11 mouse cellular contexts compared by ENCODE assay signal in genomic region chr7:134679314-134680158, GRCm38 (mm10). TPM values are rescaled to one million over a fixed set of nuclear protein-coding genes. Genes with fewer than 3 reads are reported as not detected.
DNase-seq lines count a peak whose midpoint lies in the region; ATAC-seq and TF ChIP-seq lines count a peak whose summit lies in the region.
"Had no signal": no experiment of that assay in that cellular context is flagged by ENCODE, and none has a peak within 500 bp of the region (broad histone marks: within the 10 kb centered on the region; RNA-seq: fewer than 3 reads in every experiment).

No protein-coding gene starts in this region.

- no peak for DNase-seq in testis, postnatal 10 days (ENCODE audit: low spot score)
- DNase-seq in kidney, adult 18-20 months, result peak; percentile 36
- DNase-seq in urinary bladder, postnatal 4 days (ENCODE audit: low spot score in 2 of 2), result no peak
- no peak for DNase-seq in thymus, postnatal 36 days
- no peak for DNase-seq in liver
- DNase-seq: gastrocnemius, postnatal 10 days; left cerebral cortex, postnatal 4 days had no signal

- H3K9ac ChIP-seq in forebrain, embryonic 13.5 days, result peak overlapping the region; percentile 40; the same call in 1 of the 2 replicates
- H3K9ac ChIP-seq in forebrain, embryonic 15.5 days (replicated peaks), result no peak overlapping the region
- H3K9ac ChIP-seq: neural tube, embryonic 12.5 days had no signal

- H3K36me3 ChIP-seq in forebrain, embryonic 13.5 days (ENCODE audit: poor library complexity, severe bottlenecking), result no peaks in the 10 kb centered on the region
- no peaks in the 10 kb centered on the region for H3K36me3 ChIP-seq in forebrain, embryonic 15.5 days
- H3K36me3 ChIP-seq in testis, adult 2 months (ENCODE audit: control insufficient read depth, insufficient read depth, low read length), result no peaks in the 10 kb centered on the region
- H3K36me3 ChIP-seq: neural tube, embryonic 12.5 days had no signal

- peaks cover 12% of the 10 kb centered on the region for H3K4me1 ChIP-seq in forebrain, embryonic 13.5 days
- H3K4me1 ChIP-seq in forebrain, embryonic 15.5 days, result peaks cover 8% of the 10 kb centered on the region
- H3K4me1 ChIP-seq in testis, adult 2 months (ENCODE audit: control insufficient read depth, insufficient read depth, low read length), result peaks cover 4% of the 10 kb centered on the region; the same call in 1 of the 2 replicates

- H3K4me3 ChIP-seq in forebrain, embryonic 13.5 days, result no peak overlapping the region
- H3K4me3 ChIP-seq in forebrain, embryonic 15.5 days, result no peak overlapping the region
- no peak overlapping the region for H3K4me3 ChIP-seq in testis, adult 2 months (ENCODE audit: control insufficient read depth, low read depth, low read length)
- H3K4me3 ChIP-seq: neural tube, embryonic 12.5 days had no signal

- 31% methylated on average over 13 of the region's 13 CpGs for WGBS in forebrain, embryonic 13.5 days
- 35% methylated on average over 13 of the region's 13 CpGs for WGBS in forebrain, embryonic 15.5 days

- no peaks in the 10 kb centered on the region for H3K9me3 ChIP-seq in forebrain, embryonic 13.5 days (replicated peaks)
- no peaks in the 10 kb centered on the region for H3K9me3 ChIP-seq in forebrain, embryonic 15.5 days
- H3K9me3 ChIP-seq: neural tube, embryonic 12.5 days had no signal

- H3K27ac ChIP-seq in forebrain, embryonic 13.5 days, result peak overlapping the region; percentile 48
- no peak overlapping the region for H3K27ac ChIP-seq in forebrain, embryonic 15.5 days (replicated peaks)
- H3K27ac ChIP-seq in testis, adult 2 months (ENCODE audit: control insufficient read depth, insufficient read depth, low read depth, low read length), result peak overlapping the region; percentile 67
- H3K27ac ChIP-seq: neural tube, embryonic 12.5 days had no signal

- no peak for ATAC-seq in forebrain, embryonic 13.5 days
- no peak for ATAC-seq in forebrain, embryonic 15.5 days (replicated peaks)

- TF ChIP-seq POLR2A in testis, adult 2 months (IDR thresholded peaks at IDR 0.05; ENCODE audit: control insufficient read depth, low read depth, low read length), result no peak

- no peaks in the 10 kb centered on the region for H3K27me3 ChIP-seq in forebrain, embryonic 13.5 days
- H3K27me3 ChIP-seq in forebrain, embryonic 15.5 days, result no peaks in the 10 kb centered on the region
- no peaks in the 10 kb centered on the region for H3K27me3 ChIP-seq in testis, adult 2 months (ENCODE audit: control insufficient read depth, insufficient read depth, low read length)
- H3K27me3 ChIP-seq: neural tube, embryonic 12.5 days had no signal

- no peak for TF ChIP-seq CTCF in testis, adult 2 months (IDR thresholded peaks at IDR 0.05; ENCODE audit: control insufficient read depth, insufficient read depth, insufficient replicate concordance, low read depth, low read length)

- H3K4me2 ChIP-seq in forebrain, embryonic 13.5 days, result no peak overlapping the region
- H3K4me2 ChIP-seq in forebrain, embryonic 15.5 days (replicated peaks), result no peak overlapping the region
- H3K4me2 ChIP-seq: neural tube, embryonic 12.5 days had no signal

RNA-seq across cellular contexts. Expression of gene Dock1, which starts 9.1 kb away (rescaled TPM):
- polyA plus RNA-seq in forebrain, embryonic 13.5 days (2015; fragmentation: Nextera tagmentation; extraction: Ambion mirVana), result 11.6 and 11.8 TPM in 2 replicates
- polyA plus RNA-seq in forebrain, embryonic 15.5 days (2015; fragmentation: Nextera tagmentation; extraction: Ambion mirVana), result 7.7 and 9.6 TPM in 2 replicates
- 2.1 and 2.2 TPM in 2 replicates for polyA plus RNA-seq in testis, adult 2 months (2012; rRNA removed)
